Mouse (Mus musculus) right cerebral cortex, postnatal 36 days (tissue): ENCODE measurements around the gene March6.

ENCODE experiments used
- DNase-seq, 2 experiments: peaks; one replicate each; pipeline ENCODE4 v3.0.0; 2022; ENCODE audit warnings: low spot score in 2 of 2, mixed read lengths in 1 of 2

The March6 gene

DNA sequence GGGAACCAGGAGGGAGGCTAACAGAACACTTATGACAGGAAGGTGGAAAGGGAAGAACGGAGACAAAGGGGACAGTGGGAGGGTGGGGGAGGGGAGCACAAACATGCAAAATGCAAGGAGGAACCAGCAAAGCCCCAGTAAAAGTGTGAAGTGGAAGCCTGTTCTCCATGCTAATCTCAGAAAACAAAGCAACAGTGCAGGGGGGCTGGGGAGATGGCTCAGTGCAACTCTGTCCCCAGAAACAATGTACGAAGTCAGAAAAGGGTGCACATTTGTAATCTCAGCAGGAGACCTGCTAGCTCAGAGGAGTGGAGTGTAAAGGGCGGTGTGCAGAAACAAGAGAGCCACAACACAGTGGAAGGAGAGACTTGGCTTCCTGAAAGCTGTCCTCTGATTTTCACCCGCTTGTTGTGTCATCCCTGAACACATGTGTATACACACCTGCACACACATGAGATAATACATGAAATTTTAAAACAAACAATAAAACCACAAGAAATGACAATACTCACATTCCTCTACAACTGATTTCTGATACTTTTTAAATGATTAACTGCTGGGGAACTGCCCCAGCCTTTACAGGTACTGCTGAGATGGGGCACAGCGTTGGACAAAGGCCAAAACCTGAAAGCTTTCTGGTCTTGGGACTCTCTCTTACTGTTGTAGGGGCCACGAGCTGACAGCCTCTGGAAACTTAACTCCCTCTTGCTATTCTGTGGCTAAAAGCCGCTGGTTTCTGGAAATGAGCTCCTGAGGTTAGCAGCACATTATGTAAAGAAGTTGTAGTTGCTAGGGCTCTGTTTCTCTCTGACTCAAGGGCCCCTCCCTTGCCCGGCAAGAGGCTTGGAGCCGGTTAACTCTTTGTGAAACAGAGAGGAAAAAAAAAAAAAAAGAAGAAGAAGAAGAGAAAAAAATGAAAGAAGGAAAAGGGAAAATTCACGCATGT, 11.4 kb upstream of the March6 start:
- no peak for DNase-seq

DNA sequence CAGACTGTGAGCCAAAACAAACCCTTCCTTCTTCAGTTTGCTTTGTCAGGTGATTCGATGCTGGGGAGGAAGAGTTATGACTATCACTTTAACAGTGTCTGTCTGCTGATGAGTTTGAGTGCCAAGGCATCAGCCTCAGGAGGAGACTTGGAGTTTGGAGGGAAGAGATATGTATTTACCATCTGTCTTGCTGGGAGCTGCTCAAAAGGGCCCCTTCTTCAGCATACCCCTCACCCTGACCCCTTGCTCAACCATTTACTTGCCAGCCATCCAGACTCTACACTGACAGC, 9.6 kb upstream of the March6 start:
- no peak for DNase-seq

DNA sequence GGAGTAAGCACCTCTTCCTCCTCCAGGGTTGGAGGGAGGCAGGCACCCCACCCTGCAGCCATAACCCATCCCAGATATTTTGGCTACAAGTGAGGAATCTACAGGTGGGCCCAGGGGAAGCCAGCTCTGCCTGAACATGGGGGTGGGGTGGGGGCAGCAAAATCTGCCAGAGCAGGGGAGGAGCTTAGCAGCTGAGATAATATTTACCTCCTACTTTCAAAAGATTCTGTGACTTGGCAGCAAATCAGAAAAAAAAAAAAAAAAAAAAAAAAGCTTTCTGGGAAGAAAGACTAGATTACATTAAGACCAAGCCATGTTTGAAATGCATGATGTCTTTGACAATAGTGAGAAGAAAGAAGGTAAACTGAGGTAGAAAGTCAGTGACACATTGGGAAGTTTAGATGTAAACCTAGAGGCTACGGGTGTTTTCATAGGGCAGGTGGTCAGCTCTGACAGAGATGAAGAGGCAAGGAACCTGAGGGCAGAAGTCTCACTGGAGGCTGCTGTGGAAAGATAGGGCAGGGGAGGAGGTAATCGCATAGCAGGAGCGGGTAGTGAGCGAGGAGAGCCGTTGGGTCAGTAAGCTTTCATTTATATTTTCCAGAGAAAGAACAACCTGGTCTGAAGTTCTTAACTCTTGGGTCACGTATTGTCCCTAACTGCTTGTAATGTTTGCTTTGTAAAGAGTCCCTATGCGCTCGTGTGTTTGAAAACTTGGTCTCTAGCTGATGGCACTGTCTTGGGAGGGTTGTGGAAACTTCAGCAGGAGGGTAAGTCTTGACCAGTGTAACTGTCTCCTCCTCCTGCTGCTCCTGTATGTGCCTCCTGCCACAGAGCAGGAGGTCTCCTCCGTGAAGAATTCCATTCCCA, 9.0 kb upstream of the March6 start:
- DNase-seq: no peak

DNA sequence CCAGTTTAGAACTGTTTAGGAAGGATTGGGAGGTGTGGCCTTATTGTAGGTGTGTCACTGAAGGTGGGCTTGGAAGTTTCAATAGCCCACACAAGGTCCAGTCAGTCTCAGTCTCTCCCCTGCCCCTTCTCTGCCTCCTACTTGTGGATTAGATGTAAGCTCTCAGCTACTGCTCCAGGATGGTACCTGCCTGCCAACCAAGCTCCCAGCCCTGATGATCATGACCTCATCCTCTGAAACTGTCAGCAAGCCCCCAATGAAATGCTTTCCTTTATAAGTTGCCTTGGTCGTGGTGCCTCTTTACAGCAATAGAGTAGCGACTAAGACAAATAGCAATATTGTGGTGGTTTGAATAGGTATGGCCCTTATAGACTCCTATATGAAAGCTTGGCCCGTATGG, 7.5 kb upstream of the March6 start:
- no peak for DNase-seq

DNA sequence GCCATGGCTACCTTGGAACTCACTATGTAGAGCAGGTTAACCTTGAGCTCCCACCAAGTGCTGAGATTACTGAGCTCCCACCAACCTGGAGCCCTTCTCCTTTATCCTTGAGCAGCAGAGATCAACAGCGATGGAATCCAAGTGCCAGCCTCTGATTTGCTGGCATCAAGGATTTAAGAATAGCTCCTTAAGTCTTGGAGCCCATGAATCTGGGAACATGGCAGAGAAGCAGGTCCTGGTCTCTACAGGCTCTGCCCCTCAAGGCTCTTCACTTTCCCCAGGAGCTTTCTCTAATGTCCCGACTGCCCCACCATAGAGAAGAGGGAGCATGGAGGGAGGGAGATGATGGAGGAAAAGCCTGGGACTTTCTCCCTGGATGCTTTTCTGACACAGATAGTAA, 6.9 kb upstream of the March6 start:
- no peak for DNase-seq

DNA sequence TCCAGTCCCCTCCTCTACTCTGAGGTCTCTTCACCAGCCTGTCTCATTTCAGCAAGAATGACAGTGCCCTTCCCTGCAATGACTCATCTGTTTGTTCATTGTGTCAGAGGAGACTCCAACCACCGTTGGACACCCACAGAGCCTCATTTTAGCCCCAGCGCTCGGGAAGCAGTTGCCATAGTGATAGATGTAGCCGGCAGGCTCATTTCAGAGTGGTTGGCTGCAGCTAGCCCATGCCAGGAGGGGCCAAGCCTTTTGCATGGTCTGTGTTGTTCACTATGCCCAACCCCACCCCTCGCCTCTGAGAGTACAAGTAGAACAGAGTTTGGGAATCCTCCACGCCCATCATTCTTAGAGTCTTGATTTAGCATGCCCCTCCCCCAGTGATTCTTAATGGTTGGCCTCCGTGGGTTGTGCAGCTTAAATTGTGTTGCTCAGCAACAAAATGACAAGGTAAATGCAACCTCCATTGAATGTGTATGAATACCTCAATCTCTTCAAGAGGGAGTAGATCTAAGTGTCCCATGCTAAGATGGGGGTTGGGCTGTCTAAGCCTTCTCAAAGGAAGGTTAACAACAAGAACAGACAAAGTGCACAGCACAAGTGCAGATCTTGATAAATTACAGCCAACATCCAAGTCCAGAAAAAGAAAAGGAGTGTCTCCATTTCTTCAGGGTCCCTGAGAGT, 5.3 kb upstream of the March6 start:
- peak; percentile 70 to 82 for DNase-seq

DNA sequence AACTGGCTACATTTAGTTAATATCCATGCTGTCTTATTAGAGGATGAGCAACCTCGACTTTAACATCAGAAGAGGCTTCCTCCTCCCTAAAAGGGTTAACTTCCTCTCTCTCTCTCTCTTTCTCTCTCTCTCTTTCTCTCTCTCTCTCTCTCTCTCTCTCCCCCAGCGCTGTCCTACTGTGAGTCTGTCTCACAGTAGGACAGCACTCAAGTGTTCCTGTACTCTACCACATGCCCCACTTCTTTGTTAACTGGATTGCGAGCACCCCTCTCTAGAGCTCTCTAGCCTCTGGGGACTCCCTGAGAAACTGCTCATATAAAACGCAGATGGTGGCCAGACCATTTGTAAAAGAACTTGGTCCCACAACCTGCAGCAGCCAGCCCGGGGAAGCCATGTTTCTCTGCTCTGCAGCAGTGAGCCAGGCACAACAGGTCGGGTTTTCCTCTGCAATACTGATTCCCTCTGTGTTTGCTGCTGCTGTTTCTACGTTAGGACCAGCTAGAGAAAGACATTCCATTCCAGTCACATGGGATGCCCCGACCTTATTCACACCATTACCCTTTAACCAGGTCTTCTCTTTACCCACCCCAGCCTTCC, 4.5 kb upstream of the March6 start:
- DNase-seq: no peak

DNA sequence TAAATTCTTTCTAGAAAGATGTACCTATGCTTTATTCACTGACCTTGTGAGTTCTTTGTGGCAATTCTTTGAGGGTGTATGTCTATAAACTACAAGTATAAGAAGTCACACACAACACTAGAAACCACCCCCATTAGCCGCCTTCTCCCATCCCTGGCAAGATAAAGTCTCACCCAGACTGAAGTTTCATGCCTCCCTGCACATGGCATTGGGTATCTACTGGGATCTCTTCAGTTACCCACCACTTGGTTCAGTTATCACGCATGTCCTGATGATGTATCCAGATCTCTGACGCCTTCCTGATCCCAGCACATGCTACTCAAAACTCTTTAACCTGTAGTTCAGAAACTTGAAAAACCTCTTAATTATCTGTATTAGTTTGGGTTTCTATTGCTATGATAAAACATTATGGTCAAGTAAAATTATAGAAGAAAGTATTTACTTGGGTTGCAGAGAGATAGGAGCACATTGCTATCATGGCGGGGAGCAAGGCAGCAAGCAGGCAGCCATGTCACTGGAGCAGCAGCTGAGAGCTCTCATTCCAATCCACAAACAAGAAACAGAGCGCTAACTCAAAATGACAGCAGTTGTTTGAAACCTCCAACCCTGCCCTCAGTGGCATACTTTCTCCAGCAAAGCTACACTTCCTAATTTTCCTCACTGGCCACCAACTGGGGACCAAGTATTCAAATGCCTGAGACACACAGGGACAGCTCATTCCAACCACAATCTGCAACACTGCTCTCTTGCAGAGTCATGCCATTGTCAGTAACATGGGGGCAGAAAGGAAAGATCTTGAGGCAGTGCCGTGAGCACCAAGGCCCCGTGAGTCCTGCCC, 3.8 kb upstream of the March6 start:
- no peak for DNase-seq

DNA sequence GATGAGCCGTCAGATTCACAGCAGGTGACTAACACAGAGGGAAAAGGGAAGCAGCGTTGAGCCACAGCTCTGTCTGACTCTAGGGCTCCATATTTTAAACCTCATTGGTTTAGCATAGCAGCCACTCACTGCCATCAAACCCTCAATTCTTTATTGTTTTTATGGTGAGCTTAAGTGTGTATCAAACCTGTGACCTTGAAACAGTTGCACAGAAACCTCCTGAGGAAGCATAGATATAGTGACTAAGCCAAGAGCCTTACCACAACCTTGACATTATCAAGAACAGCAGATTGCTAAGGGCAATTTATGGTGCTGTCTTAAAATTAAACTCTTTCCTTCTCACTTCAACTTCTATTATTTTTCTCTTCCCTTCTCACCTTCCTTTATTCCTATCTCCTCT, 2.7 kb upstream of the March6 start:
- DNase-seq: no peak

DNA sequence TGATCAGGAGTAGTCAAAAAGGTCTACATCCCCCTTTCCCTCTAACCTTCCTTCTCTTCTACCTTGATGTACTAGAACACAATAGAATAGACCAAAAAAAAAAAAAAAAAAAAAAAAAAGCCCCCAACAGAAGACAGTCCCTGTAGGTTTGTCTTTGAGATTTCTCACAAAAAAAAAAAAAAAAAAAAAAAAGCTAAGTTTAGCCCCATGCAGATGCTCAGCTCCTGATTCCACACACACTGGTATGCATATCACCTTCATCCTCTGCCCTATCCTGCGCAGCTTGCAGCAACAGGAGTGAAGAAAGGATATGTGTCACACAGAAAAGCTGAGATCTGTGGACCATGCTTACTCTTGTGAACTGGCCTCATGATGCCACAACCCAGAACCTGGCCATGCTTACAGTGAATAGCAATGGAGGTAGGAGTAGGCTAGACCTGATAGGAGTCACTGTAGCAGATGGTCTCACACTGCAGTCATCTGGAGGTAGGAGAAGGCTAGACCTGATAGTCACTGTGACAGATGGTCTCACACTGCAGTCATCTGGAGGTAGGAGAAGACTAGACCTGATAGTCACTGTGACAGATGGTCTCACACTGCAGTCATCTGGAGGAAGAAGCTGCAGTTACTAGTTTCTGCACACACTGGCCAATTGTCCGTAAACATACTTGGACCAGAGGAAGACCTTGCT, 1.6 kb upstream of the March6 start:
- no peak for DNase-seq

DNA sequence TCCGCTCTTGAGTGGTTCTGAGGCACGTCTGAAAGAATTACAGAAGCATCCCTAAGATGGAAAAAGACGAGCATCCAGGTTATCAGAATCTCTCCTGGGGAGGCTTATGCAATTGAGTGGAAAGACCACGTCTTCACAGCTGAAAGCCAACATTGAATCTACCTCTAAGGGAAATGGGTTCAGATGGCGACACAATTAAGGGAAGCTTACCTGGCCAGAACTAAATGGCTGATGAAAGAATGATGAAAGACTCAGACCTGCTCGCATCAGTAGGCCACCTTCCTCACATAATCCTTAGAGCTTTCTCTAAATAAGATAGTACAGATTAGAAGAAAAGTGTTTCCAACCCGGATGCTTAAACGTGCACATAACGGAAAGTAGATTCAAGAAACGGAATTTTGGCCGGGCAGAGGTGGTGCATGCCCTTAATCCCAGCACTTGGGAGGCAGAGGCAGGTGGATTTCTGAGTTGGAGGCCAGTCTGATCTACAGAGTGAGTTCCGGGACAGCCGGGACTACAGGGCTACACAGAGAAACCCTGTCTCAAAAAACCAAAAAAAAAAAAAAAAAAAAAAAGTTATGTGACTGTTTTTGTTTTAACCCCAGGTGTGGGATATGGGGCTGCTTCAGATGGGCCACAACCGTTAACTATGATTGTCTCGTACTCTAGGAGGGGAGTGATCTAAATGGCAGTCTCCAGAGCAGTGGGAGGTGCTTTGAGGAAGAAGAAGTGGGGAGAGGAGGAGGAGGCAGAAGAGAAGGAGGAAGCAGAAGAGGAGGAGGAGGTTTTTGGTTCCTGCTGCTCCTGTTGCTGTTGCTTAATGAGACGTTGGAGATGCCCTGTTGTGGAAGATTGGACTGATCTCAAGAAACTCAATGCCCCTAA, 835 bp upstream of the March6 start:
- no peak for DNase-seq

DNA sequence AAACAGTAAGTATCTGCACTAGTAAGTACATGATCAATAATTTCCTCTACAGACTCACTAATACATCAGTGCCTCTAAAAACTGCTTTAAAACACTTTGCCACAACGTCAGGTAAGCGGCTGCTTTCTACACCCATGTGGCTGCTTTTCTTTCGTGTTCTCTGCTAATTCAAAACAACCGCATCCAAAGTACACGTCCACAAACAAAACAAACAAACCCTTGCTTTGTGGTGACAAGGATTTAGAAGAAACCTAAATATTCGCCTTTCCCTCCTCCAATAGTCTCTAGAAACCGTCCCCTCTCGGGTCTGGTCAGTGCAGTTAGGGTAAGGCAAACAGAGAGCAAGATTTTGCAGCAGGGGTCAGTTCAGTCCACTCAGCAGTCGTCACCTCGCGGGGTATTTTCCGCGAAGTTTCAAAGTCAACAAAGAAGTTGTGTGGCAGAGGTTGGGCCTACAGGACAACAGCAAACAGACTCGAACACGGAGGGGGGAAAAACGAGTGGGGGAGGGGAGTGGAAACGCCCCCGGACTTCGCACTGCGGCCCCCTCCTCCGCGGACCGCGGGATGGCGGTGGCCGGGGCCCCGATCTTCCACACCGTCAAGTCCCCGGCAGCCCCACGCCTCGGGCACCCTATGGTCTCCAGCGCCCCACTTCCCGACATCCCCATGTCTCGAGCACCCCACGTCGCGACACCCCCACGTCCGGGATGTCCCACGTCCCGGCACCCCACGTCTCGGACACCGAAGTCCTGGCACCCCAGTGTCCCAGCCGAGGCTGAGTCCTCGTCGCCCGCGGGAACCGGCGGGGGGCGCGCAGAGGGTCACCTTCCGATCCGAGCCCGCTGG, 818 bp downstream of the March6 start:
- DNase-seq: peak in 1 of 2 experiments; percentile 20

DNA sequence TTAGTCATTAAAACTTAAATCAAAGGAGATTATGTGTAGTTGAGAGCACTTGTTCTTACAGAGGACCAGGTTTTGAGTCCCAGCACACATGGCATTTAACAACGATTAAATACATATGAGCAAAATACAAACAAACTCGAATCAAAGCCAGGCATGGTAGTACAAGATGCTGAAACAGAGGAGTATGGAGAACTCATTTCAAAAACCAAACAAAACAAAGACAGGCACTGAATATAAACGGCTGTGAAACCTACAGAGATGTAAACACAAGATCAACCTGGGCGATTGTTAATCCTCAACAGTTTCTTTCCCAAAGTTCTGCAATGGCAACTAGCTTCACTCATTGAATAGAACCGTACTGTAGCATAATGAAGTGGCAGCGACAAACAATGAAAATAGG, 1.8 kb downstream of the March6 start:
- DNase-seq: no peak

DNA sequence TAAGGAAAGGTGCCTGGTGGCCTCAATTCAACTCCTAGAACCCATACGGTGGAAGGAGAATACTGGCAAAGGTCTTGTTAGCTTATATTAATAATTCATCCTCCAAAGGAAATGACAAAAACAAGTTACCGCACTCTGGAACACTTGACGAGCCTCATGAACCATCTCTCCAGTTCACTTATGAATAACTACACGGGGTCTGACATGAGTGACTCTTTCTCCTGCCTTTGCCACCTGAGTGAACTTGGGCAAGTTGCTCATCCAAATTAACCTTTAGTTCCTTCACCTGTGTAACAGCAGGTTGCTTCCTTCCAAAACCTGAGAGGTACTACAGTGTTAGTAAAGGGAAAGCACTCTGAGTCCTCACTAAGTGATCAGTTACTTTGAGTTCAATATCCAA, 2.4 kb downstream of the March6 start:
- no peak for DNase-seq

DNA sequence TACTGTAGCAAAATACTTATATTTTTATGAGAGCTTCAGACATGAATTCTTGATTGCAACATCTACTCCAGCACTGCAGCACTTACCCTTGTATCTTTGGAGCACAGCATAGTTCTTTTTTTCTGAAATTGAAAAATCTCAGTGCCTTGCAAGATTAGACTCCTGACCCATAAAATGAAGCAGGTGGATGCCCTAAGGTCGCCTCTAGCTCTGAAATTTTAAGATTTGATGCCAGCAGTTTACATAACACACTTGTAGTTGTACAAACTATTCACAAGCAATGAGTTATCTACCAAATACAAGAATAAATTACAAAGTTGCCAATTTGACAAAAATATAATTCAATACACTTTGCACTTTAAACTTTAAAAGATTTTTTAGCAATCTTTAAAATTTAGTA, 4.4 kb downstream of the March6 start:
- no peak for DNase-seq

DNA sequence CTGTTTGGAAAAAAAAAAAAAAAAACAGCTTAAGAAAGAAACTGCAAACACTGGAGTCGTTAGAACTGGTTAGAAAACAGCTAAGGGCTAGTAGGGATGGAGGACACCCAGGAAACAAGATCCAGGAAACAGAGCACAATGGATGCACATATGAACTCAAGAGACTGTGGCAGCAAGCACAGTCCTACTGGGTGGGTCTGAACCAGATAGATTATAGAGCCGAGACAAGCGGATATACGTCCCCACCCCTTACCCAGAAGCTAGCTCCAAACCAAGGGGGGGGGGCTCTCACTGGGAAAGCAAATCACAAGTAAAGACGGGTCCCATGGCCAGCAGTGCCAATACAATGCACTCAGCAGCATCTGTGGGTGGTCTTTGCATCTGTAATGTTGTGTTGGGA, 11.9 kb downstream of the March6 start:
- DNase-seq: no peak

DNA sequence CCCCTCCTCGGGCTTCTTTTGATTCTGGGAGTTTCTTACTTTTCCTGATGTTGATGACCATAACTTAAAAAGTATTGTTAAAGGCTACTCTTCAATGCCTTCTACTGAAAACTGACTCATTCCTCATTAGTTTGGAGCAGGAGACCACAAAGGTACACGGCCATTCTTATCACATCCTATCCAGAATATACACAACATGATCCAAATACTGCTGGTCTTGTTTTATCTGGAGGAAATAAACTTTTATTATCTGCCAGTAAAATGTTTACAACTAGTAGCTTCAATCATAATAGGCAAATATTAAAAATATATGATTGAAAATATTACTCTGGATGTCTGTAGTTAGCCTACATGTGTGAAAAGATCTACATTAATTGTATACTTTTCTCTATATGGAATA, 12.5 kb downstream of the March6 start:
- no peak for DNase-seq

DNA sequence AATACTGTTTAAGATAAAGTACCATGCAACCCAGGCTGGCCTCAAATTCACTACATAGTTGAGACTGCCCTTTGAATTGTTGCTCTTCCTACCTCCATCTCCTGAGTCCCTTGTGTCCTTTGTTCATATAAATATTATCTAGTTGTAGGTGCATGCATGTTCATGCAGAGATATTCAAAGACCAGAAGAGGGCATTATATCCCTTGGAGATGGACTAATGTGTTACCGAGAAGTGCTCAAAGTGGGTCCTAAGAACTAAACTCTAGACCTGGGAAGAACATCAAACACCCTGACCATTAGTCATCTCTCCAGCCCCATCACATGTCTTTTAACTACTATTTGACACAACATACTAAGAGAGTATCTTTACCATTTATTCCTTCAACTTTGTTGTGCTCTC, 13.7 kb downstream of the March6 start:
- no peak for DNase-seq

DNA sequence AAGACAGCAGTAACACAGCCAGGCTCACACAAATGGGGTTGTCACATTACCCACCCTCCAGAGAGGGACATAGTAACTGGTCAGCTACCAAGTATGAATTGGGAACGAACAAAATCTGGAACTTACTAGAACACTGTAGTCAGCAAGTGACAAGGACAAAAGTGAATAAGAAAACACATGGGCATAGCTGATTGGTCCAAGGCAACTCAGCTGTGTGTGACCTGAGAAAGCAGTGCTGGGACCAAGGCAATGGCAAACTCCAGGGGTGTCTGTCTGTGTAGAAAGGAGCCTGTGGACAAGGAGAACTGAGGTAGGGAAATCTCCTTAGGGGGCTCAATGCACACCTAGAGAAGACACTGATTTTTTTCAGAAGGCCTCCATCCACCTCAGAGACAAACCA, 19.1 kb downstream of the March6 start:
- no peak for DNase-seq
